Comparison of ENCODE assay signal across 8 mouse cellular contexts in the genomic region with DNA sequence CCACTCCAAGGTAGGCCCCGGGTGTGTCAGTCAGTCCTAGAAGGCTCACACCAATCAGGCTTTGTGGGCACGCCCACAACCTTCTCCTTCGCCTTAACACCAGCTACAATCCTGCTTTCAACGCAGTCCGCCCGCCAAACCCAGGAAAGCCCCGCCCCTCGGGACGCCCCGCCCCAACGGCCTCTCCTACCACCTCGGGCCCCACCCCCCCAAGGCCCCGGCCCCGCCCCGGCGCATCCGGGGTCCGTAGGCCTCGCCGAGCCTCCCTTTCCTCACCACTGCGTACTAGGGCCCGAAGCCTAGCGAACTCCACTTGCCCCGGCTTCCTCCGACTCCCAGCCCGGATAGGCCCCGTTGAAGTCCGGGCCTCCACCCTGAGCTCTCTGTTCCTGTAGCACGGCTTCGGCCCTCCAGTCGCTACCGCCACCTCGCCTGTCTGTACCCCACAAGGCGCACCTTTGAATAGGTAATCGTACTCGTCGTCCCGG. TPM values are rescaled to one million over a fixed set of nuclear protein-coding genes. Genes with fewer than 3 reads are reported as not detected.
DNase-seq lines count a peak whose midpoint lies in the region; ATAC-seq and TF ChIP-seq lines count a peak whose summit lies in the region.

No protein-coding gene starts in this region.

- TF ChIP-seq CTCF in liver, postnatal 0 days (IDR thresholded peaks at IDR 0.05; ENCODE audit: low read depth) = no peak

- peak overlapping the region; percentile 81 for H3K4me3 ChIP-seq in forebrain, embryonic 14.5 days (ENCODE audit: low read depth, low read length)
- H3K4me3 ChIP-seq in liver, postnatal 0 days (ENCODE audit: low read depth, low read length) = peak overlapping the region; percentile 87
- peak overlapping the region; percentile 73 for H3K4me3 ChIP-seq in neural tube, embryonic 13.5 days

- no peaks in the 10 kb centered on the region for H3K9me3 ChIP-seq in forebrain, embryonic 14.5 days (replicated peaks; ENCODE audit: control insufficient read depth, low read length)
- no peaks in the 10 kb centered on the region for H3K9me3 ChIP-seq in liver, postnatal 0 days (ENCODE audit: low read length)
- no peaks in the 10 kb centered on the region for H3K9me3 ChIP-seq in neural tube, embryonic 13.5 days

- no peak for TF ChIP-seq EP300 in liver, postnatal 0 days (IDR thresholded peaks at IDR 0.05; ENCODE audit: low read depth)

- H3K36me3 ChIP-seq in forebrain, embryonic 14.5 days (ENCODE audit: control insufficient read depth, insufficient read depth, low read length) = peaks cover 7% of the 10 kb centered on the region; the same call in 1 of the 2 replicates
- H3K36me3 ChIP-seq in liver, postnatal 0 days (replicated peaks; ENCODE audit: insufficient read depth, low read length) = 0 out of 2 replicates have a peak, but pooled peaks cover 2% of the 10 kb centered on the region
- no peaks in the 10 kb centered on the region; the same call in 1 of the 2 replicates for H3K36me3 ChIP-seq in neural tube, embryonic 13.5 days

- intact Hi-C loops in heart, postnatal 14 days (cut with DNase I) = no loop called here

- H3K9ac ChIP-seq in forebrain, embryonic 14.5 days (ENCODE audit: low read length) = peak overlapping the region; percentile 99
- H3K9ac ChIP-seq in liver, postnatal 0 days (replicated peaks) = peak overlapping the region; percentile 99
- peak overlapping the region; percentile 94 for H3K9ac ChIP-seq in neural tube, embryonic 13.5 days

- peak overlapping the region; percentile 82 for H3K4me2 ChIP-seq in forebrain, embryonic 14.5 days (ENCODE audit: low read length)
- peak overlapping the region; percentile 78 for H3K4me2 ChIP-seq in liver, postnatal 0 days (ENCODE audit: low read depth, low read length)
- H3K4me2 ChIP-seq in neural tube, embryonic 13.5 days = peak overlapping the region; percentile 89

- no peaks in the 10 kb centered on the region for H3K27me3 ChIP-seq in forebrain, embryonic 14.5 days (replicated peaks; ENCODE audit: control insufficient read depth, insufficient read depth, low read length)
- no peaks in the 10 kb centered on the region for H3K27me3 ChIP-seq in liver, postnatal 0 days (ENCODE audit: insufficient read depth, low read length)
- H3K27me3 ChIP-seq in neural tube, embryonic 13.5 days = no peaks in the 10 kb centered on the region

- DNase-seq in ES-CJ7 (ENCODE audit: low read depth, low spot score) = peak; percentile 92
- peak; percentile 82 for DNase-seq in cerebellum, adult 11 months
- peak; percentile 87 for DNase-seq in forebrain, embryonic 14.5 days (ENCODE audit: low spot score)
- peak; percentile 94 to 97 for DNase-seq in heart, postnatal 14 days
- peak; percentile 89 for DNase-seq in layer of hippocampus, adult 11-12 months (ENCODE audit: low spot score)
- DNase-seq in liver, postnatal 0 days = peak; percentile 99
- peak; percentile 62 for DNase-seq in telencephalon, adult 2 months (ENCODE audit: low read depth, low spot score)

- H3K4me1 ChIP-seq in forebrain, embryonic 14.5 days (ENCODE audit: control insufficient read depth, insufficient read depth, low read length) = peaks cover 18% of the 10 kb centered on the region
- peaks cover 48% of the 10 kb centered on the region for H3K4me1 ChIP-seq in liver, postnatal 0 days (ENCODE audit: insufficient read depth)
- peaks cover 47% of the 10 kb centered on the region for H3K4me1 ChIP-seq in neural tube, embryonic 13.5 days (replicated peaks)

- ATAC-seq in forebrain, embryonic 14.5 days = peak; percentile 81
- ATAC-seq in liver, postnatal 0 days = peak; percentile 83
- ATAC-seq in neural tube, embryonic 13.5 days (ENCODE audit: low read depth) = peak; percentile 90

- peak overlapping the region; percentile 99 for H3K27ac ChIP-seq in forebrain, embryonic 14.5 days (ENCODE audit: low read depth, low read length)
- peak overlapping the region; percentile 100 for H3K27ac ChIP-seq in liver, postnatal 0 days (ENCODE audit: low read depth)
- peak overlapping the region; percentile 99 for H3K27ac ChIP-seq in neural tube, embryonic 13.5 days (replicated peaks)

- WGBS in forebrain, embryonic 14.5 days = under 1% methylated on average over 35 of the region's 38 CpGs
- 0% methylated on average over 33 of the region's 38 CpGs for WGBS in liver, postnatal 0 days (ENCODE audit: insufficient replicate concordance)
- 0% methylated on average over 35 of the region's 38 CpGs for WGBS in neural tube, embryonic 13.5 days

RNA-seq across cellular contexts. Expression of a gene that starts 0.5 kb away (rescaled TPM):
- 340 and 341 TPM in 2 replicates for polyA plus RNA-seq in forebrain, embryonic 14.5 days (2014; fragmentation: Nextera tagmentation; extraction: Ambion mirVana)
- total RNA-seq in heart, postnatal 14 days (2021) = 100 to 1,000 TPM; 271 to 275 TPM
- polyA plus RNA-seq in liver, postnatal 0 days (2015; fragmentation: Nextera tagmentation; extraction: Ambion mirVana) = 80.4 and 88.9 TPM in 2 replicates
- 455 and 504 TPM in 2 replicates for polyA plus RNA-seq in neural tube, embryonic 13.5 days (2015; fragmentation: Nextera tagmentation; extraction: Ambion mirVana)

RNA-seq across cellular contexts. Expression of a gene that starts 21.8 kb away (rescaled TPM):
- 15.2 and 15.8 TPM in 2 replicates for polyA plus RNA-seq in forebrain, embryonic 14.5 days (2014; fragmentation: Nextera tagmentation; extraction: Ambion mirVana)
- total RNA-seq in heart, postnatal 14 days (2021) = 10 to 100 TPM; 20.5 to 31.6 TPM
- 64.4 and 93.5 TPM in 2 replicates for polyA plus RNA-seq in liver, postnatal 0 days (2015; fragmentation: Nextera tagmentation; extraction: Ambion mirVana)
- polyA plus RNA-seq in neural tube, embryonic 13.5 days (2015; fragmentation: Nextera tagmentation; extraction: Ambion mirVana) = 22.8 and 24.5 TPM in 2 replicates

RNA-seq across cellular contexts. Expression of a gene that starts 41.3 kb away (rescaled TPM):
- polyA plus RNA-seq in forebrain, embryonic 14.5 days (2014; fragmentation: Nextera tagmentation; extraction: Ambion mirVana) = 63.9 TPM in 2 replicates
- total RNA-seq in heart, postnatal 14 days (2021) = 100 to 1,000 TPM; 160 to 167 TPM
- polyA plus RNA-seq in liver, postnatal 0 days (2015; fragmentation: Nextera tagmentation; extraction: Ambion mirVana) = 137 and 144 TPM in 2 replicates
- polyA plus RNA-seq in neural tube, embryonic 13.5 days (2015; fragmentation: Nextera tagmentation; extraction: Ambion mirVana) = 68.2 and 74.9 TPM in 2 replicates

RNA-seq across cellular contexts. Expression of a gene that starts 50.5 kb away (rescaled TPM):
- polyA plus RNA-seq in forebrain, embryonic 14.5 days (2014; fragmentation: Nextera tagmentation; extraction: Ambion mirVana) = 35.6 and 37.2 TPM in 2 replicates
- 100 to 1,000 TPM in 1 of 2 experiments, 10 to 100 TPM in 1; 96.9 to 104 TPM for total RNA-seq in heart, postnatal 14 days (2021)
- 9.4 and 10.6 TPM in 2 replicates for polyA plus RNA-seq in liver, postnatal 0 days (2015; fragmentation: Nextera tagmentation; extraction: Ambion mirVana)
- polyA plus RNA-seq in neural tube, embryonic 13.5 days (2015; fragmentation: Nextera tagmentation; extraction: Ambion mirVana) = 36.2 and 40.3 TPM in 2 replicates

Comparison
In these comparisons a context has a peak if more than half of its experiments do, and no peak if none do; other contexts are left out.
1. Peak in every context shown above with its lines: DNase-seq, ATAC-seq, H3K4me3 ChIP-seq and H3K27ac ChIP-seq.